Mouse (Mus musculus) hindbrain, embryonic 16.5 days (tissue): Measurements from ENCODE around the gene Clec4g. TPM values are rescaled to one million over a fixed set of nuclear protein-coding genes. Genes with fewer than 3 reads are reported as not detected.

Source experiments
- ATAC-seq: fragments of 200-750 bp; cut with Nextera tagmentation; 2 replicates; pipeline ENCODE4 v1.8.0; 2017; ENCODE audit warnings: moderate TSS enrichment, moderate library complexity
- H3K27ac ChIP-seq: fragments of 300-500 bp; sonication (generic); 2 replicates; pipeline ENCODE4 v1.5.1; 2014; ENCODE audit warnings: low read depth, mild to moderate bottlenecking, control low read depth, low read length, moderate library complexity
- H3K27me3 ChIP-seq: fragments of 300-500 bp; sonication (generic); replicated peaks from 2 replicates; pipeline ENCODE4 v1.6.1; 2014; ENCODE audit warnings: low read length; ENCODE audit not compliant: control insufficient read depth, insufficient read depth
- H3K36me3 ChIP-seq: fragments of 300-500 bp; sonication (generic); 2 replicates; pipeline ENCODE4 v1.6.1; 2014; ENCODE audit warnings: mild to moderate bottlenecking, low read length, moderate library complexity, mixed read lengths; ENCODE audit not compliant: control insufficient read depth, insufficient read depth
- H3K4me1 ChIP-seq: fragments of 300-500 bp; sonication (generic); 2 replicates; pipeline ENCODE4 v1.6.1; 2014; ENCODE audit warnings: low read depth, low read length; ENCODE audit not compliant: control insufficient read depth, insufficient read depth
- H3K4me2 ChIP-seq: fragments of 300-500 bp; sonication (generic); 2 replicates; pipeline ENCODE4 v1.6.1; 2014; ENCODE audit warnings: mild to moderate bottlenecking, low read length, control low read depth, moderate library complexity
- H3K4me3 ChIP-seq: fragments of 300-500 bp; sonication (generic); 2 replicates; pipeline ENCODE4 v1.5.1; 2014; ENCODE audit warnings: mild to moderate bottlenecking, low read length, control low read depth, moderate library complexity
- H3K9ac ChIP-seq: fragments of 300-500 bp; sonication (generic); 2 replicates; pipeline ENCODE4 v1.6.1; 2014; ENCODE audit warnings: low read depth, mild to moderate bottlenecking, control low read depth, low read length, moderate library complexity
- H3K9me3 ChIP-seq: fragments of 300-500 bp; sonication (generic); 2 replicates; pipeline ENCODE4 v1.6.1; 2014; ENCODE audit warnings: mild to moderate bottlenecking, low read length, moderate library complexity; ENCODE audit not compliant: control insufficient read depth
- WGBS: fragments of 180-500 bp; shearing (Covaris S2); extraction: QIAGEN DNeasy Blood & Tissue Kit; methylation state at CpG from one replicate; pipeline ENCODE4 v1.1.7; 2014; 5-methylcytosine and 5-hydroxymethylcytosine counted together
- polyA plus RNA-seq: library from polyadenylated mRNA; unstranded; fragments of >200 nt; fragmentation: Nextera tagmentation; extraction: Ambion mirVana; gene quantifications from 2 replicates; pipeline ENCODE4 v1.2.1, GENCODE M21; 2015

The Clec4g gene
- polyA plus RNA-seq, 1 experiment from 2014 or later: not detected

DNA sequence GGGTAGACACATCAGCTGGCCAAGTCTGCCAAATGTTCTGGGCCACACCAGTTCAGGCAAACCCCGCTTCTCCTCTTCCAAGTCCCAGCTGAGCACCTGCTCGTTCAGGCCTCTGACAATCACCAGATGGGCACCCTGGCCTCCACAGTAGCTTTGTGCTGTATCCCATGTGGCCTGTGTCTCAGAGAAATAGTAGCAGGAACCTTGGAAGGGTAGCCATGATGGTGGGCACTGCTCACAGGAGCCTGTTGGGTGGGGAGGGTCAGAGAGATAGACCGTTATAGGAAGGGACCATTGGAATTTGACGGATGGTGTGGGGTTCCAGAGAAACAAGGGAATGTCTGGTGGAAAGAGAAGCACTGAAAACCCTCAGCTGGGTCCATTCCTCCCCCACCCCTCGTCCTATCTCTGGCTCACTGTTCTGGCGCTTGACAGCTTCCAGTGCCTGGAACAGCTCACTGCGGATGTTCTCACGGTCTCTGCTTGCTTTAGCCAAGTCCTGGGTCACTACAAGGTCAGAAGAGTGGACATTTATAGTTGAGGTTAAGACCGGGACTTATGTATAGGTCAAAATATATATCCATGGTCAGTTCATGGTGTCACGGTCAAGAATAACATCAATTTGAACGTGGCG lies 3.0 kb downstream of the Clec4g start:
- H3K9me3 ChIP-seq: no peaks in the 10 kb centered on the region
- no peak for ATAC-seq
- H3K4me3 ChIP-seq: no peak overlapping the region
- H3K4me1 ChIP-seq: no peaks in the 10 kb centered on the region
- H3K27me3 ChIP-seq: no peaks in the 10 kb centered on the region
- 90% methylated on average over 12 of the region's 12 CpGs for WGBS
- no peaks in the 10 kb centered on the region for H3K36me3 ChIP-seq
- H3K9ac ChIP-seq: no peak overlapping the region
- no peak overlapping the region for H3K27ac ChIP-seq
- H3K4me2 ChIP-seq: no peak overlapping the region

GRCm38 (mm10) chr8:3711646-3712045 lies 8.8 kb downstream of the Clec4g start:
- no peaks in the 10 kb centered on the region for H3K9me3 ChIP-seq
- H3K9ac ChIP-seq: no peak overlapping the region
- H3K4me3 ChIP-seq: no peak overlapping the region
- H3K4me2 ChIP-seq: no peak overlapping the region
- H3K36me3 ChIP-seq: no peaks in the 10 kb centered on the region
- H3K27me3 ChIP-seq: no peaks in the 10 kb centered on the region
- WGBS: 71% methylated on average over 2 of the region's 2 CpGs
- no peak overlapping the region for H3K27ac ChIP-seq
- H3K4me1 ChIP-seq: no peaks in the 10 kb centered on the region
- no peak for ATAC-seq

- 89% methylated on average over 3 of the region's 3 CpGs for WGBS
- no peak overlapping the region for H3K27ac ChIP-seq
- no peak for ATAC-seq
- H3K4me3 ChIP-seq: no peak overlapping the region
- H3K9ac ChIP-seq: no peak overlapping the region
- H3K4me2 ChIP-seq: no peak overlapping the region
- H3K36me3 ChIP-seq: no peaks in the 10 kb centered on the region
- no peaks in the 10 kb centered on the region for H3K4me1 ChIP-seq
- no peaks in the 10 kb centered on the region for H3K27me3 ChIP-seq
- H3K9me3 ChIP-seq: no peaks in the 10 kb centered on the region
Measured at GRCm38 (mm10) chr8:3710312-3710711, 10.1 kb downstream of the Clec4g start.

- Histone ChIP-seq H3K27me3 (no peaks in the 10 kb centered on the region), H3K4me1 (no peaks in the 10 kb centered on the region), H3K4me2 (no peak overlapping the region), H3K9me3 (no peaks in the 10 kb centered on the region), H3K36me3 (no peaks in the 10 kb centered on the region), H3K27ac (no peak overlapping the region), H3K4me3 (no peak overlapping the region), H3K9ac (no peak overlapping the region)
- 74% methylated on average over 7 of the region's 7 CpGs for WGBS
- ATAC-seq: no peak
Measured at GRCm38 (mm10) chr8:3707611-3708010, 12.8 kb downstream of the Clec4g start.

- ATAC-seq: no peak
- no peaks in the 10 kb centered on the region for H3K9me3 ChIP-seq
- H3K36me3 ChIP-seq: no peaks in the 10 kb centered on the region
- H3K27ac ChIP-seq: no peak overlapping the region
- no peaks in the 10 kb centered on the region for H3K4me1 ChIP-seq
- H3K9ac ChIP-seq: no peak overlapping the region
- no peak overlapping the region for H3K4me2 ChIP-seq
- H3K27me3 ChIP-seq: no peaks in the 10 kb centered on the region
- no peak overlapping the region for H3K4me3 ChIP-seq
- WGBS: 67% methylated on average over 4 of the region's 4 CpGs
Measured at GRCm38 (mm10) chr8:3705711-3706110, 14.7 kb downstream of the Clec4g start.

- Histone ChIP-seq H3K27me3 (no peaks in the 10 kb centered on the region), H3K9ac (no peak overlapping the region), H3K27ac (no peak overlapping the region), H3K4me3 (no peak overlapping the region), H3K4me1 (no peaks in the 10 kb centered on the region), H3K9me3 (no peaks in the 10 kb centered on the region), H3K36me3 (no peaks in the 10 kb centered on the region), H3K4me2 (no peak overlapping the region)
- no peak for ATAC-seq
- 88% methylated on average over 1 of the region's 1 CpGs for WGBS
Measured at GRCm38 (mm10) chr8:3701491-3701890, 19.0 kb downstream of the Clec4g start.

DNA sequence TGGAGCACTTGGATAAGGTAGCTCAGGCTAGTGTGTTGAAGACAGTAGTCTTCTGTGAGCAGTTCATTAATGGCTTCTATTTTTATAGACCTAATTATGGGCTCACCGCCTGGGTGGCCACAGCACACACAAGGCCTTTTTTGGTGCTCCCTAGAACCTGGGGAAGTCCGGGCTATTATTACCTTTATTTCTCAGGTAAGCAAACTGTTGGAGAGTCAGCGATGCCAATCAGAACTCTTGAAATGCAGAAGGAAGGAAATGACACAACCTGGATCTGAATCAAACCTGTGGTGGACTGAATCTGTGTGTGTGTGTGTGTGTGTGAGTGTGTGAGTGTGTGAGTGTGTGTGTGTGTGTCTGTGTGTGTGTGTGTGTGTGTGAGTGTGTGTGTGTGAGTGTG lies 26.3 kb downstream of the Clec4g start, which contains the start of gene Fcer2a:
Gene Fcer2a, minus strand, starts transcription at position 55 of the 400 bp plus-strand sequence.
- Histone ChIP-seq H3K4me2 (no peak within 1 kb of the TSS), H3K4me3 (no peak within 1 kb of the TSS), H3K36me3 (no peaks in the 10 kb centered on the region), H3K9ac (no peak within 1 kb of the TSS), H3K9me3 (no peaks in the 10 kb centered on the region), H3K4me1 (no peaks in the 10 kb centered on the region), H3K27me3 (no peaks in the 10 kb centered on the region), H3K27ac (no peak within 1 kb of the TSS)
- WGBS: 94% methylated on average over 3 of the region's 3 CpGs
- ATAC-seq: no peak

- no peak for ATAC-seq
- Histone ChIP-seq H3K27ac (no peak overlapping the region), H3K4me1 (no peaks in the 10 kb centered on the region), H3K9me3 (no peaks in the 10 kb centered on the region), H3K4me2 (no peak overlapping the region), H3K36me3 (no peaks in the 10 kb centered on the region), H3K27me3 (no peaks in the 10 kb centered on the region), H3K9ac (no peak overlapping the region), H3K4me3 (no peak overlapping the region)
- WGBS: 86% methylated on average over 3 of the region's 3 CpGs
Measured at GRCm38 (mm10) chr8:3690774-3691173, 29.7 kb downstream of the Clec4g start.

- Histone ChIP-seq H3K9me3 (no peaks in the 10 kb centered on the region), H3K36me3 (no peaks in the 10 kb centered on the region), H3K4me2 (no peak overlapping the region), H3K4me1 (no peaks in the 10 kb centered on the region), H3K9ac (no peak overlapping the region), H3K27ac (no peak overlapping the region), H3K4me3 (no peak overlapping the region), H3K27me3 (no peaks in the 10 kb centered on the region)
- no peak for ATAC-seq
- WGBS: 78% methylated on average over 6 of the region's 6 CpGs
Measured at GRCm38 (mm10) chr8:3687537-3687936, 32.9 kb downstream of the Clec4g start.
